Mouse (Mus musculus) kidney, embryonic 14.5 days (tissue): ENCODE results near the gene Trip10. TPM values are rescaled to one million over a fixed set of nuclear protein-coding genes. Genes with fewer than 3 reads are reported as not detected.
A peak's percentile ranks its signal among the peaks of the same experiment; 100 is the strongest.

Experiments
- ATAC-seq: fragments of 200-750 bp; cut with Nextera tagmentation; 2 replicates; pipeline ENCODE4 v1.8.0; 2017; ENCODE audit warnings: moderate number of reproducible peaks, mild to moderate bottlenecking, moderate TSS enrichment, moderate library complexity; ENCODE audit not compliant: low FRiP score, low TSS enrichment
- H3K27ac ChIP-seq: fragments of 300-500 bp; sonication (generic); 2 replicates; pipeline ENCODE4 v1.5.1; 2014; ENCODE audit warnings: low read depth, mild to moderate bottlenecking, low read length, moderate library complexity, mixed read lengths
- H3K27me3 ChIP-seq: fragments of 300-500 bp; sonication (generic); 2 replicates; pipeline ENCODE4 v1.6.1; 2014; ENCODE audit warnings: mild to moderate bottlenecking, low read length; ENCODE audit not compliant: control insufficient read depth, insufficient read depth
- H3K36me3 ChIP-seq: fragments of 300-500 bp; sonication (generic); 2 replicates; pipeline ENCODE4 v1.6.1; 2014; ENCODE audit warnings: low read length, mixed read lengths; ENCODE audit not compliant: control insufficient read depth, insufficient read depth
- H3K4me1 ChIP-seq: fragments of 300-500 bp; sonication (generic); 2 replicates; pipeline ENCODE4 v1.6.1; 2014; ENCODE audit warnings: low read length, mixed read lengths; ENCODE audit not compliant: control insufficient read depth, insufficient read depth
- H3K4me2 ChIP-seq: fragments of 300-500 bp; sonication (generic); replicated peaks from 2 replicates; pipeline ENCODE4 v1.6.1; 2014; ENCODE audit warnings: low read depth, mild to moderate bottlenecking, low read length
- H3K4me3 ChIP-seq: fragments of 300-500 bp; sonication (generic); 2 replicates; pipeline ENCODE4 v1.5.1; 2014; ENCODE audit warnings: mild to moderate bottlenecking, low read length
- H3K9ac ChIP-seq: fragments of 300-500 bp; sonication (generic); 2 replicates; pipeline ENCODE4 v1.6.1; 2014; ENCODE audit warnings: low read depth, mild to moderate bottlenecking, low read length, moderate library complexity
- H3K9me3 ChIP-seq: fragments of 300-500 bp; sonication (generic); 2 replicates; pipeline ENCODE4 v1.6.1; 2016; ENCODE audit warnings: low read length; ENCODE audit not compliant: control insufficient read depth
- WGBS: fragments of 180-500 bp; shearing (Covaris S2); extraction: QIAGEN DNeasy Blood & Tissue Kit; methylation state at CpG from one replicate; pipeline ENCODE4 v1.1.7; 2014; 5-methylcytosine and 5-hydroxymethylcytosine counted together
- polyA plus RNA-seq: library from polyadenylated mRNA; unstranded; fragments of >200 nt; fragmentation: Nextera tagmentation; extraction: Ambion mirVana; gene quantifications from 2 replicates; pipeline ENCODE4 v1.2.1, GENCODE M21; 2014

Trip10 gene
- polyA plus RNA-seq, result 29.7 and 37.1 TPM in 2 replicates

- H3K4me2 ChIP-seq, result peak within 1 kb of the TSS; percentile 89
- peaks cover 21% of the 10 kb centered on the region for H3K36me3 ChIP-seq
- peaks cover 21% of the 10 kb centered on the region; the same call in 1 of the 2 replicates for H3K4me1 ChIP-seq
- peak within 1 kb of the TSS; percentile 73 for H3K4me3 ChIP-seq
- peak; percentile 61 for ATAC-seq
- peak within 1 kb of the TSS; percentile 68 for H3K9ac ChIP-seq
- peak within 1 kb of the TSS; percentile 86 for H3K27ac ChIP-seq
- H3K9me3 ChIP-seq, result no peaks in the 10 kb centered on the region
- under 1% methylated on average over 49 of the region's 52 CpGs for whole genome bisulfite sequencing
- H3K27me3 ChIP-seq, result no peaks in the 10 kb centered on the region
Observed at GRCm38 (mm10) chr17:57249186-57250181, at the start of gene Trip10. TSS of gene Trip10 (plus strand) at chr17:57249455.

- H3K9ac ChIP-seq, result no peak overlapping the region
- no peaks in the 10 kb centered on the region for H3K9me3 ChIP-seq
- no peaks in the 10 kb centered on the region for H3K36me3 ChIP-seq
- 83% methylated on average over 10 of the region's 10 CpGs for WGBS
- H3K4me1 ChIP-seq, result no peaks in the 10 kb centered on the region
- H3K27ac ChIP-seq, result no peak overlapping the region
- H3K4me2 ChIP-seq, result no peak overlapping the region
- H3K27me3 ChIP-seq, result no peaks in the 10 kb centered on the region
- no peak for ATAC-seq
- no peak overlapping the region for H3K4me3 ChIP-seq
Observed at GRCm38 (mm10) chr17:57201841-57202724, 47.2 kb upstream of the Trip10 start.

- Histone ChIP-seq H3K9ac (no peak overlapping the region), H3K9me3 (no peaks in the 10 kb centered on the region), H3K4me3 (no peak overlapping the region), H3K4me2 (no peak overlapping the region), H3K36me3 (no peaks in the 10 kb centered on the region), H3K4me1 (no peaks in the 10 kb centered on the region), H3K27ac (no peak overlapping the region), H3K27me3 (no peaks in the 10 kb centered on the region)
- 96% methylated on average over 3 of the region's 3 CpGs for WGBS
- ATAC-seq, result no peak
Observed at GRCm38 (mm10) chr17:57207938-57208337, 41.3 kb upstream of the Trip10 start.

GRCm38 (mm10) chr17:57209330-57209729 lies 39.9 kb upstream of the Trip10 start:
- Histone ChIP-seq H3K9me3 (no peaks in the 10 kb centered on the region), H3K4me3 (no peak overlapping the region), H3K27me3 (no peaks in the 10 kb centered on the region), H3K4me2 (no peak overlapping the region), H3K4me1 (no peaks in the 10 kb centered on the region), H3K9ac (no peak overlapping the region), H3K36me3 (no peaks in the 10 kb centered on the region), H3K27ac (no peak overlapping the region)
- ATAC-seq, result no peak
- WGBS, result 71% methylated on average over 4 of the region's 4 CpGs

GRCm38 (mm10) chr17:57211501-57211900 lies 37.8 kb upstream of the Trip10 start:
- Histone ChIP-seq H3K9ac (no peak overlapping the region), H3K4me2 (no peak overlapping the region), H3K36me3 (no peaks in the 10 kb centered on the region), H3K9me3 (no peaks in the 10 kb centered on the region), H3K27me3 (no peaks in the 10 kb centered on the region), H3K27ac (no peak overlapping the region), H3K4me1 (no peaks in the 10 kb centered on the region), H3K4me3 (no peak overlapping the region)
- WGBS, result 73% methylated on average over 9 of the region's 9 CpGs
- no peak for ATAC-seq

- Histone ChIP-seq H3K9me3 (no peaks in the 10 kb centered on the region), H3K36me3 (no peaks in the 10 kb centered on the region), H3K4me3 (no peak overlapping the region), H3K4me1 (no peaks in the 10 kb centered on the region), H3K9ac (no peak overlapping the region), H3K4me2 (no peak overlapping the region), H3K27me3 (no peaks in the 10 kb centered on the region), H3K27ac (no peak overlapping the region)
- WGBS, result 41% methylated on average over 13 of the region's 13 CpGs
- ATAC-seq, result peak; percentile 47; the same call in 1 of the 2 replicates
Observed at GRCm38 (mm10) chr17:57214676-57215387, 34.4 kb upstream of the Trip10 start.

- no peaks in the 10 kb centered on the region for H3K36me3 ChIP-seq
- H3K4me3 ChIP-seq, result no peak overlapping the region
- H3K27ac ChIP-seq, result no peak overlapping the region
- 71% methylated on average over 12 of the region's 12 CpGs for WGBS
- H3K9me3 ChIP-seq, result no peaks in the 10 kb centered on the region
- no peak overlapping the region for H3K4me2 ChIP-seq
- no peak overlapping the region for H3K9ac ChIP-seq
- no peak for ATAC-seq
- H3K4me1 ChIP-seq, result no peaks in the 10 kb centered on the region
- no peaks in the 10 kb centered on the region for H3K27me3 ChIP-seq
Observed at GRCm38 (mm10) chr17:57218335-57218900, 30.8 kb upstream of the Trip10 start.

- 0 out of 2 replicates have a peak, but pooled peaks have one; percentile 11 for ATAC-seq
- Histone ChIP-seq H3K27me3 (no peaks in the 10 kb centered on the region), H3K9ac (no peak overlapping the region), H3K9me3 (no peaks in the 10 kb centered on the region), H3K4me1 (no peaks in the 10 kb centered on the region), H3K27ac (no peak overlapping the region), H3K4me3 (no peak overlapping the region), H3K4me2 (no peak overlapping the region), H3K36me3 (no peaks in the 10 kb centered on the region)
- WGBS, result 25% methylated on average over 11 of the region's 11 CpGs
Observed at GRCm38 (mm10) chr17:57219167-57219883, 29.9 kb upstream of the Trip10 start.
